In the genomic region with DNA sequence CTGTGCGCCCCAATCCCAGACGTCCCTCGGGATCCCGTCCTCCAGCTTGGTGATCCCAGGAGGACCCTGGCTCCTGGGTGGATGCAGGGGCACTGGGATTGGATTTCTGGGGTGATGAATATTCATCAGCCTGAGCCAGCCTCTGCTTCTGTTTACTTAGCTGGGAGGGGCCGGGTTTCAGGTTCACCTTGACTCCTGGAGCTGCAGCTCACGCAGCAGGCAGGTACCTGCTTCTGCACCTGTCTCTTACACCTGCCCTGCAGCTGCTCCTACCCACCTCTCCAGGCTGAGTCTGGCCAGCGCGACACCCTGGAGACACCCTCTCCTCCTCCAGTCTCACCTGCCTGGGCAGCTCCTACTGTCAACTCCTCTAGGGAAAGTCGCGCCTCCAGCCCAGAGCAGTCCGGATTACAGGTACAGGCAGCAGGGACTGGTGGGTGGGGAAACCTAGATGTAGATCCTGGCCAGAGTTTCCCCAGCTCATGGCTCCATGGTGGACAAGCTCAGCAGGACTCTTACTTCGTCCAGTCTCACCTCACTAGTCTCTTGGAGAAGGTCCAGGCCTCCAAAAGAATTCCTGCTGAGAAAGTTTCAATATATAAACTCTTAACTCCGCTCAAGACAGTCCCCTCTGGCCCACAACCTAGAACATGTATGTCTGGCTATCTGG, we compare ENCODE assay signal across 11 mouse cellular contexts. TPM values are rescaled to one million over a fixed set of nuclear protein-coding genes. Genes with fewer than 3 reads are reported as not detected.
DNase-seq lines count a peak whose midpoint lies in the region; ATAC-seq and TF ChIP-seq lines count a peak whose summit lies in the region.
"Had no signal": no experiment of that assay in that cellular context is flagged by ENCODE, and none has a peak within 500 bp of the region (broad histone marks: within the 10 kb centered on the region; RNA-seq: fewer than 3 reads in every experiment).

No protein-coding gene starts in this region.

- DNase-seq in testis, postnatal 10 days (ENCODE audit: low spot score), result no peak
- DNase-seq in liver, embryonic 13.5 days, result no peak
- no peak for DNase-seq in thymus, postnatal 0 days (ENCODE audit: low spot score)
- DNase-seq in frontal cortex, postnatal 10 days (ENCODE audit: low spot score in 2 of 2), result no peak
- DNase-seq in Muller cell, postnatal 12 days (ENCODE audit: inconsistent ontology term), result no peak
- DNase-seq: thymus, postnatal 25 days had no signal

- 5% methylated on average over 13 of the region's 13 CpGs for WGBS in intestine, postnatal 0 days
- 52% methylated on average over 13 of the region's 13 CpGs for WGBS in liver, embryonic 13.5 days (ENCODE audit: insufficient replicate concordance)
- 15% methylated on average over 13 of the region's 13 CpGs for WGBS in stomach, embryonic 15.5 days

- H3K27me3 ChIP-seq in testis, adult 2 months (ENCODE audit: control insufficient read depth, insufficient read depth, low read length), result no peaks in the 10 kb centered on the region
- H3K27me3 ChIP-seq in intestine, postnatal 0 days (replicated peaks; ENCODE audit: control insufficient read depth, insufficient read depth, low read length), result no peaks in the 10 kb centered on the region
- H3K27me3 ChIP-seq in liver, embryonic 13.5 days, result 0 out of 2 replicates have a peak, but pooled peaks cover 3% of the 10 kb centered on the region
- no peaks in the 10 kb centered on the region for H3K27me3 ChIP-seq in stomach, embryonic 15.5 days (replicated peaks)

- TF ChIP-seq CTCF in testis, adult 2 months (IDR thresholded peaks at IDR 0.05; ENCODE audit: control insufficient read depth, insufficient read depth, insufficient replicate concordance, low read depth, low read length), result no peak
- no peak for TF ChIP-seq CTCF in intestine, postnatal 0 days (IDR thresholded peaks at IDR 0.05; ENCODE audit: low read depth)

- TF ChIP-seq POLR2A in testis, adult 2 months (IDR thresholded peaks at IDR 0.05; ENCODE audit: control insufficient read depth, low read depth, low read length), result peak; percentile 47; the same call in 1 of the 2 replicates

- peak overlapping the region; percentile 64 for H3K9ac ChIP-seq in intestine, postnatal 0 days (ENCODE audit: low read depth, low read length)
- peak overlapping the region; percentile 69 for H3K9ac ChIP-seq in liver, embryonic 13.5 days
- peak overlapping the region; percentile 29; the same call in 1 of the 2 replicates for H3K9ac ChIP-seq in stomach, embryonic 15.5 days
- H3K9ac ChIP-seq: midbrain, embryonic 12.5 days had no signal

- no peaks in the 10 kb centered on the region for H3K36me3 ChIP-seq in testis, adult 2 months (ENCODE audit: control insufficient read depth, insufficient read depth, low read length)
- no peaks in the 10 kb centered on the region for H3K36me3 ChIP-seq in intestine, postnatal 0 days (ENCODE audit: control insufficient read depth, insufficient read depth)
- no peaks in the 10 kb centered on the region for H3K36me3 ChIP-seq in liver, embryonic 13.5 days
- H3K36me3 ChIP-seq in stomach, embryonic 15.5 days, result no peaks in the 10 kb centered on the region
- H3K36me3 ChIP-seq: midbrain, embryonic 12.5 days had no signal

- H3K4me2 ChIP-seq in intestine, postnatal 0 days (replicated peaks; ENCODE audit: low read depth), result peak overlapping the region; percentile 64
- peak overlapping the region; percentile 49 for H3K4me2 ChIP-seq in liver, embryonic 13.5 days
- H3K4me2 ChIP-seq in stomach, embryonic 15.5 days, result peak overlapping the region; percentile 49
- H3K4me2 ChIP-seq: midbrain, embryonic 12.5 days had no signal

- H3K27ac ChIP-seq in testis, adult 2 months (ENCODE audit: control insufficient read depth, insufficient read depth, low read depth, low read length), result no peak overlapping the region
- H3K27ac ChIP-seq in intestine, postnatal 0 days (ENCODE audit: low read depth, low read length), result peak overlapping the region; percentile 93
- H3K27ac ChIP-seq in liver, embryonic 13.5 days, result peak overlapping the region; percentile 98
- H3K27ac ChIP-seq in stomach, embryonic 15.5 days, result peak overlapping the region; percentile 96
- H3K27ac ChIP-seq: layer of hippocampus, adult 2 months; midbrain, embryonic 12.5 days had no signal

- no peak overlapping the region for H3K4me3 ChIP-seq in testis, adult 2 months (ENCODE audit: control insufficient read depth, low read depth, low read length)
- peak overlapping the region; percentile 49 for H3K4me3 ChIP-seq in intestine, postnatal 0 days (ENCODE audit: low read depth, low read length)
- 0 out of 2 replicates have a peak overlapping the region, but pooled peaks have one; percentile 5 for H3K4me3 ChIP-seq in liver, embryonic 13.5 days (replicated peaks)
- H3K4me3 ChIP-seq in stomach, embryonic 15.5 days (replicated peaks), result peak overlapping the region; percentile 44
- H3K4me3 ChIP-seq: layer of hippocampus, adult 2 months; midbrain, embryonic 12.5 days had no signal

- ATAC-seq in intestine, postnatal 0 days, result peak; percentile 80
- no peak for ATAC-seq in liver, embryonic 13.5 days (ENCODE audit: low read depth)
- peak; percentile 81 for ATAC-seq in stomach, embryonic 15.5 days (ENCODE audit: insufficient read depth, low FRiP score, low read depth)

- no peaks in the 10 kb centered on the region for H3K9me3 ChIP-seq in intestine, postnatal 0 days (ENCODE audit: control insufficient read depth)
- no peaks in the 10 kb centered on the region for H3K9me3 ChIP-seq in liver, embryonic 13.5 days (replicated peaks)
- H3K9me3 ChIP-seq in stomach, embryonic 15.5 days, result no peaks in the 10 kb centered on the region
- H3K9me3 ChIP-seq: midbrain, embryonic 12.5 days had no signal

- H3K4me1 ChIP-seq in testis, adult 2 months (ENCODE audit: control insufficient read depth, insufficient read depth, low read length), result peaks cover 3% of the 10 kb centered on the region
- 0 out of 2 replicates have a peak, but pooled peaks cover 8% of the 10 kb centered on the region for H3K4me1 ChIP-seq in intestine, postnatal 0 days (replicated peaks; ENCODE audit: control insufficient read depth, insufficient read depth, low read length)
- H3K4me1 ChIP-seq in liver, embryonic 13.5 days (replicated peaks), result peaks cover 98% of the 10 kb centered on the region
- peaks cover 9% of the 10 kb centered on the region for H3K4me1 ChIP-seq in stomach, embryonic 15.5 days

RNA-seq across cellular contexts. Expression of a gene that starts 1.3 kb away (rescaled TPM):
- polyA plus RNA-seq in testis, adult 2 months (2012; rRNA removed), result 2.1 and 4.0 TPM in 2 replicates
- 138 and 141 TPM in 2 replicates for polyA plus RNA-seq in intestine, postnatal 0 days (2015; fragmentation: Nextera tagmentation; extraction: Ambion mirVana)
- polyA plus RNA-seq in liver, embryonic 13.5 days (2015; fragmentation: Nextera tagmentation; extraction: Ambion mirVana), result 4.4 and 5.2 TPM in 2 replicates
- 55.2 and 65.6 TPM in 2 replicates for polyA plus RNA-seq in stomach, embryonic 15.5 days (2015; fragmentation: Nextera tagmentation; extraction: Ambion mirVana)
- 1.0 and 1.5 TPM in 2 replicates for polyA plus RNA-seq in thymus, postnatal 0 days (2015; fragmentation: Nextera tagmentation; extraction: Ambion mirVana)

RNA-seq across cellular contexts. Expression of a gene that starts 12.9 kb away (rescaled TPM):
- polyA plus RNA-seq in testis, adult 2 months (2012; rRNA removed), result 75.0 and 77.8 TPM in 2 replicates
- 64.1 and 68.9 TPM in 2 replicates for polyA plus RNA-seq in intestine, postnatal 0 days (2015; fragmentation: Nextera tagmentation; extraction: Ambion mirVana)
- 39.6 and 44.4 TPM in 2 replicates for polyA plus RNA-seq in liver, embryonic 13.5 days (2015; fragmentation: Nextera tagmentation; extraction: Ambion mirVana)
- polyA plus RNA-seq in stomach, embryonic 15.5 days (2015; fragmentation: Nextera tagmentation; extraction: Ambion mirVana), result 67.2 and 76.5 TPM in 2 replicates
- polyA plus RNA-seq in thymus, postnatal 0 days (2015; fragmentation: Nextera tagmentation; extraction: Ambion mirVana), result 105 and 116 TPM in 2 replicates

RNA-seq across cellular contexts. Expression of a gene that starts 14.6 kb away (rescaled TPM):
- polyA plus RNA-seq in testis, adult 2 months (2012; rRNA removed), result 3.8 and 5.4 TPM in 2 replicates
- polyA plus RNA-seq in intestine, postnatal 0 days (2015; fragmentation: Nextera tagmentation; extraction: Ambion mirVana), result 145 and 158 TPM in 2 replicates
- 652 and 660 TPM in 2 replicates for polyA plus RNA-seq in liver, embryonic 13.5 days (2015; fragmentation: Nextera tagmentation; extraction: Ambion mirVana)
- 63.6 and 85.7 TPM in 2 replicates for polyA plus RNA-seq in stomach, embryonic 15.5 days (2015; fragmentation: Nextera tagmentation; extraction: Ambion mirVana)
- 39.0 and 39.5 TPM in 2 replicates for polyA plus RNA-seq in thymus, postnatal 0 days (2015; fragmentation: Nextera tagmentation; extraction: Ambion mirVana)

RNA-seq across cellular contexts. Expression of a gene that starts 53.5 kb away (rescaled TPM):
- 16.4 and 17.9 TPM in 2 replicates for polyA plus RNA-seq in testis, adult 2 months (2012; rRNA removed)
- polyA plus RNA-seq in intestine, postnatal 0 days (2015; fragmentation: Nextera tagmentation; extraction: Ambion mirVana), result 7.7 and 8.2 TPM in 2 replicates
- polyA plus RNA-seq in liver, embryonic 13.5 days (2015; fragmentation: Nextera tagmentation; extraction: Ambion mirVana), result 13.0 and 15.3 TPM in 2 replicates
- polyA plus RNA-seq in stomach, embryonic 15.5 days (2015; fragmentation: Nextera tagmentation; extraction: Ambion mirVana), result 12.7 and 13.5 TPM in 2 replicates
- 19.2 and 21.9 TPM in 2 replicates for polyA plus RNA-seq in thymus, postnatal 0 days (2015; fragmentation: Nextera tagmentation; extraction: Ambion mirVana)
